Mouse (Mus musculus) small intestine, adult 2 months (tissue): ENCODE measurements around the gene Gm45837. TPM values are rescaled to one million over a fixed set of nuclear protein-coding genes. Genes with fewer than 3 reads are reported as not detected.

Experiments
- H3K27ac ChIP-seq: fragments of 200-500 bp; 2 replicates; pipeline ENCODE4 v1.5.1; 2012; ENCODE audit warnings: low read depth, low read length, control low read depth, inconsistent platforms; ENCODE audit not compliant: insufficient read depth
- H3K27me3 ChIP-seq: fragments of 200-500 bp; 2 replicates; pipeline ENCODE4 v1.6.1; 2012; ENCODE audit warnings: mild to moderate bottlenecking, moderate library complexity, low read length, inconsistent platforms; ENCODE audit not compliant: control insufficient read depth, insufficient read depth
- H3K36me3 ChIP-seq: fragments of 200-500 bp; 2 replicates; pipeline ENCODE4 v1.6.1; 2012; ENCODE audit warnings: mild to moderate bottlenecking, low read length, control low read depth, inconsistent platforms; ENCODE audit not compliant: control insufficient read depth, insufficient read depth
- H3K4me1 ChIP-seq: fragments of 200-500 bp; 2 replicates; pipeline ENCODE4 v1.6.1; 2012; ENCODE audit warnings: low read length, inconsistent platforms, mixed read lengths; ENCODE audit not compliant: control insufficient read depth, insufficient read depth, insufficient read length
- H3K4me3 ChIP-seq: fragments of 200-500 bp; 2 replicates; pipeline ENCODE4 v1.5.1; 2012; ENCODE audit warnings: low read depth, mild to moderate bottlenecking, control low read depth, inconsistent platforms, low read length, moderate library complexity
- CTCF ChIP-seq: fragments of 200-500 bp; IDR thresholded peaks from 2 replicates; pipeline ENCODE4 v1.5.1; 2012; ENCODE audit warnings: low read depth, mild to moderate bottlenecking, control low read depth, inconsistent platforms, low read length, moderate library complexity, mixed read lengths; ENCODE audit not compliant: insufficient replicate concordance, insufficient read length; ENCODE audit errors: extremely low read depth
- POLR2A ChIP-seq: fragments of 200-500 bp; IDR thresholded peaks from 2 replicates; pipeline ENCODE4 v1.6.1; 2012; ENCODE audit warnings: low read depth, mild to moderate bottlenecking, control low read depth, inconsistent platforms, low read length, moderate library complexity
- WGBS: fragments of 180-500 bp; shearing (Covaris S2); methylation state at CpG from one replicate; pipeline ENCODE4 v1.1.7; 2018; 5-methylcytosine and 5-hydroxymethylcytosine counted together
- polyA plus RNA-seq: library from polyadenylated mRNA; depleted of rRNA; stranded (reverse); fragments of >200 nt; gene quantifications from 2 replicates; pipeline ENCODE4 v1.2.3, GENCODE M21; 2012

Gene Gm45837
- polyA plus RNA-seq, 1 experiment = 0.51 TPM

DNA sequence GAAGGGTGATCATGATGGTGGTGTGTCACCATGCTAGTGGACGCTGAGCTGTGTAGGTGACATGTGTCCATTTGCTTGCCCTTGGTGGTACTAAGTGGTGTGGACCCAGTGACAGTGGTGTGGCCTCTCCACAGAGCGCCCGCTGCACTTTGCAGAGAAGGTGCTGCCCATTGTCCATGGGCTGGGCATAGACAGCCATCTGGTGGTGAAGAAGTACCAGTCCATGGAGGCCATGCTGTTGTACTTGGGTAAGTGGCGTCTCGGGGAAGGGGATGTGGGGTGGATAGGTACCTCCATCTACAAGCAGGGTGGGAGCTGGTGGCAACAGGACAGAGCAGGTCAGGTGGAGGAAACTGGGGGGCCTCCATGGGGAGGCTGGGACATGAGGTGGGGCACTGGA, 6.9 kb upstream of the Gm45837 start:
- Histone ChIP-seq H3K27me3 (no peaks in the 10 kb centered on the region), H3K27ac (no peak overlapping the region), H3K4me3 (no peak overlapping the region), H3K36me3 (peaks cover 79% of the 10 kb centered on the region), H3K4me1 (no peaks in the 10 kb centered on the region)
- no peak for TF ChIP-seq CTCF
- no peak for TF ChIP-seq POLR2A
- WGBS = 98% methylated on average over 5 of the region's 5 CpGs

DNA sequence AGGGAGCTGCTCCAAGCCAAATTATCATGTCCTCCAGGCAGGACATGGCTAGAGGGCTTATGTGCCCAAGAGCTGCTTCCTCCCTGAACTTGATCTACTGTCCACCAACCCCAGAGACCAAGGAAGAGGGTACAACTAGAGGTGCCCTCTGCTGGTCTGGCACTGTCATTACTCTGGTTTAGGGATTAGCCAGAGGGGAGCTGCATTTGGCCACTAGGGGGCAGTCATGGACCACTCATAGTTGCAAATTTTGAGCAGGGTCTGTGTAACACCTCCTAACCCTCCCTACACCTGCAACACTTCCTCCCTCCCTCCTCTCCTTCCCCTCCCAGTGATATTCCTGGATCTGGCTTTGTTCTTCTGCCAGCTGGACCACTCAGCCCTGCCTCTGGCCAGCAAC, 2.1 kb downstream of the Gm45837 start:
- Histone ChIP-seq H3K36me3 (peaks cover 13% of the 10 kb centered on the region), H3K4me1 (no peaks in the 10 kb centered on the region), H3K27me3 (no peaks in the 10 kb centered on the region), H3K4me3 (no peak overlapping the region), H3K27ac (no peak overlapping the region)
- peak; percentile 99; the same call in 1 of the 2 replicates for TF ChIP-seq CTCF
- no peak for TF ChIP-seq POLR2A

DNA sequence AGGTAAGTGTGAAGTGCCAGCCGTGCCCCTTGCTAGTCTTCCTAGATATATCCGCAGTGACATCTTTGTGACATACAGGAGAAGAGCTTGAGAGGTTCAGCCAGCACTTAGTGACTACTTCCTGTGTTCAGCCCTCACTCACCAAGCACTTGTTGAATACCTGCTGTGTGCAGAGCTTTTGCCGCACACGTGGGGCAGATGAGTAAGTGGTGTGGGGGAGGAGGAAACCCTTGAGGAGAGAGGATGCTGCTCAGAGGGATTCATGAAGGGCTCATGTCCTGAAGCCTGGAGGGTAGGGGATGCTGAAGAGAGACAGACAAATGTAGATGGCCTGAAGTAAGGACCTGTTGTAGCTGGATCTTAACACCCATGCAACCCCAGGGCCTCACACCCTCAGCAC, 3.5 kb downstream of the Gm45837 start:
- no peak for TF ChIP-seq CTCF
- TF ChIP-seq POLR2A = no peak
- WGBS = 73% methylated on average over 4 of the region's 4 CpGs
- Histone ChIP-seq H3K4me3 (no peak overlapping the region), H3K4me1 (no peaks in the 10 kb centered on the region; the same call in 1 of the 2 replicates), H3K27ac (no peak overlapping the region), H3K36me3 (peaks cover under 1% of the 10 kb centered on the region; the same call in 1 of the 2 replicates), H3K27me3 (no peaks in the 10 kb centered on the region)

DNA sequence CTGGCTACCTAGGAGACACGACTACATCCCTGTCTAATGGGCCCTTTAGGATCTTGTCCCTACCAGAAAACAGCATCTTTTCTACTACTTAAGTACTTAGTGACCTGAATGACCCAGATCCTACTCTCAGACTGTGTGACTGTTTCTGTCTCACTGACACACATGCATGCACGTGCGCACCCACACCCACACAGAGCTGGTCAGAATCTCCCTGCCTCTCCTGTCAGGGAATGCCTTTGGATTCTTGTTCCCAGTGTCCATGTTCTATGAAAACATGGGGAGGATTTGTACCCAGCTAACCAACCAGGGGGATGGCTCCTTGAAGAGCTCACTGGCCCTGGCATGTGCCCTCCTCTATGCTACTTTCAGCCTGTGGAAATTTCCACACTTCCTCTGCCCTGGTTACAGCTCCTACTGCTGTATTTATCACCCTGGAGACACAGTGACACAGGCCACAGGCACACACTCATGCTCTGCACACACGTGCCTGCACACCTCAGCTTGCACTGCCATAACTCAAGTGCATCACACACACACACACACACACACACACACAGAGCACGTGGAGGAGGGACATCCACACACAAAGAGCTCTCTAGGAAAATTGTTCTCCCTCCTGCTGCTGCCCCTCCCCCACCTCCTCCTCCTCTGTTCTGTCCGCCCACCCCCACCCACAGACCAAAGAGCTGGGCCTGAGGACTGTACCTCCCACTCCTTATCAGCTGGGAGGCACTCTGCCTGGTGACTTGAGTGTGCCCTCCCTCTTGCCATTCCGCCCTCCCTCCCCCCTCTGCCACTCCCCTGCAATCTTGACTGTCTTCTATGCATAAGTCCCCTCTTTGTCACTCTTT, 4.2 kb downstream of the Gm45837 start:
- no peak overlapping the region for H3K4me3 ChIP-seq
- H3K36me3 ChIP-seq = no peaks in the 10 kb centered on the region; the same call in 1 of the 2 replicates
- H3K27ac ChIP-seq = no peak overlapping the region
- H3K4me1 ChIP-seq = no peaks in the 10 kb centered on the region; the same call in 1 of the 2 replicates
- no peaks in the 10 kb centered on the region for H3K27me3 ChIP-seq
- no peak for TF ChIP-seq POLR2A
- no peak for TF ChIP-seq CTCF
- 42% methylated on average over 7 of the region's 7 CpGs for WGBS

DNA sequence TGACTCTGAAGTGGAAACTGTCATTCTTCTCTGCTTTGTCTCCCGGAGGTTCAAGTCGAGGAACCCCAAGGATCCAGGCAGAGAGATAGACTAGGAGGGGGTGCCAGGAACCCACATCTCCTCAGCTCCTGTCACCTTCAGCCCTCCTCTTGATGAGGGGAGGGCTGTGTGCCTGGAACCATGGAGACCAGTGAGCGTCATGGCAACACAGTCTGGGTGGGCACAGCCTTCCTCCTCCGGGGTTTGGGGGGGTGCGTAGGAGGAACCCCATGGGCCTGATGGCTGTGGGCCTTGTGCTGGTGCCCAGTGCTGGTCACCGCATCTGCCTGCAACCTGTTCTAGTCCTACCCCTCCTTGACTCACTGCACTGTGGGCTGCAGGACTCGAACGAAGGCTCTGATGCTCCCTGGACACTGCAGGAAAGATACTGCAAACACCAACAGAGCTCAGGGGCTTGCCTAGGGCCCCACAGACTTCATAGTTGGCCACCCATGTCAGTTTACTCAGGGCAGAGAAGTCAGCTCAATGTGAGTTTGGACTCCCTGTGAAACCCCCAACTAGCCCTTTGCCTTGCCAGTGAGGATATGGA, 4.9 kb downstream of the Gm45837 start:
- Histone ChIP-seq H3K36me3 (no peaks in the 10 kb centered on the region; the same call in 1 of the 2 replicates), H3K4me3 (no peak overlapping the region), H3K4me1 (no peaks in the 10 kb centered on the region; the same call in 1 of the 2 replicates), H3K27me3 (no peaks in the 10 kb centered on the region), H3K27ac (no peak overlapping the region)
- WGBS = 49% methylated on average over 8 of the region's 8 CpGs
- TF ChIP-seq CTCF (no peak), POLR2A (no peak)

DNA sequence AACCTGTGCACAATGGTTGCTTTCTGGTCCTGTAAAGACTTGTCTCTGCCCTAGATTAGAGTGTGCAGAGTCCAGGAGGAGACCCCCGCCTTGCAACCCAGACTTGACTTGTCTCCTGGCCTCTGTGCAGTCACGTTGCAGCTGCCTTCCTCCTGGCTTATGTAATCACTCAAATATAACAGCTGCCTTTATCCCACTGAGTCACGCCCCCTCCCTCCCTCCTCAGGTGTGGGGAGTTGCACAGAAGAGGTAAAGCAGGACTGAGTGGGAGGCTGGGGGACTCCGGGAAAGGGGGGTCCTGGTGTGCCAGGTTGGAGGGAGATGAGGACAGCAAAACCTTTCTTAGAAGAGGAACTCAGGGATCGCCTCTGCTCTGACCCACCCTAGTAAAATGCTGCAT, 5.7 kb downstream of the Gm45837 start:
- H3K27me3 ChIP-seq = no peaks in the 10 kb centered on the region
- WGBS = 32% methylated on average over 5 of the region's 5 CpGs
- no peaks in the 10 kb centered on the region; the same call in 1 of the 2 replicates for H3K4me1 ChIP-seq
- H3K4me3 ChIP-seq = no peak overlapping the region
- no peak overlapping the region for H3K27ac ChIP-seq
- no peak for TF ChIP-seq POLR2A
- no peak for TF ChIP-seq CTCF
- no peaks in the 10 kb centered on the region; the same call in 1 of the 2 replicates for H3K36me3 ChIP-seq
